ENCODE assay signal across 8 mouse cellular contexts in genomic region chr14:55536116-55536745, GRCm38 (mm10). TPM values are rescaled to one million over a fixed set of nuclear protein-coding genes. Genes with fewer than 3 reads are reported as not detected.
DNase-seq lines count a peak whose midpoint lies in the region; ATAC-seq and TF ChIP-seq lines count a peak whose summit lies in the region.
"Had no signal": no experiment of that assay in that cellular context is flagged by ENCODE, and none has a peak within 500 bp of the region (broad histone marks: within the 10 kb centered on the region; RNA-seq: fewer than 3 reads in every experiment).

No protein-coding gene starts in this region.

- H3K36me3 ChIP-seq in kidney, embryonic 15.5 days = no peaks in the 10 kb centered on the region
- no peaks in the 10 kb centered on the region for H3K36me3 ChIP-seq in C2C12 (ENCODE audit: control insufficient read depth, insufficient read depth)
- no peaks in the 10 kb centered on the region for H3K36me3 ChIP-seq in embryonic facial prominence, embryonic 14.5 days (ENCODE audit: control insufficient read depth, insufficient read depth, low read length)

- H3K4me1 ChIP-seq in kidney, embryonic 15.5 days = peaks cover 13% of the 10 kb centered on the region
- peaks cover 3% of the 10 kb centered on the region for H3K4me1 ChIP-seq in embryonic facial prominence, embryonic 14.5 days (ENCODE audit: control insufficient read depth, insufficient read depth, low read length)

- WGBS in kidney, embryonic 15.5 days = 54% methylated on average over 6 of the region's 6 CpGs
- 52% methylated on average over 6 of the region's 6 CpGs for WGBS in embryonic facial prominence, embryonic 14.5 days

- H3K4me3 ChIP-seq in kidney, embryonic 15.5 days (replicated peaks) = no peak overlapping the region
- no peak overlapping the region for H3K4me3 ChIP-seq in C2C12 (ENCODE audit: insufficient read depth, poor library complexity, severe bottlenecking)
- H3K4me3 ChIP-seq in embryonic facial prominence, embryonic 14.5 days (ENCODE audit: low read depth, low read length) = no peak overlapping the region

- H3K79me3 ChIP-seq in C2C12 (ENCODE audit: low read depth) = no peaks in the 10 kb centered on the region

- no peak overlapping the region for H3ac ChIP-seq in C2C12 (ENCODE audit: control insufficient read depth, insufficient read length, low read depth)

- H3K27ac ChIP-seq in kidney, embryonic 15.5 days = no peak overlapping the region
- H3K27ac ChIP-seq in embryonic facial prominence, embryonic 14.5 days (replicated peaks; ENCODE audit: low read depth, low read length) = no peak overlapping the region

- peak; percentile 72 for TF ChIP-seq CTCF in C2C12 (IDR thresholded peaks at IDR 0.05; ENCODE audit: control insufficient read depth, insufficient read depth, insufficient read length)

- H3K9ac ChIP-seq in kidney, embryonic 15.5 days = no peak overlapping the region
- no peak overlapping the region for H3K9ac ChIP-seq in embryonic facial prominence, embryonic 14.5 days (ENCODE audit: low read depth, low read length)

- peak; percentile 54 for DNase-seq in kidney, adult 18-20 months
- peak; percentile 71 for DNase-seq in ES-CJ7 (ENCODE audit: low read depth, low spot score)
- DNase-seq in embryonic facial prominence, embryonic 14.5 days (ENCODE audit: low spot score) = peak; percentile 11

- no peaks in the 10 kb centered on the region for H3K27me3 ChIP-seq in kidney, embryonic 15.5 days
- peaks cover 16% of the 10 kb centered on the region for H3K27me3 ChIP-seq in C2C12 (ENCODE audit: control insufficient read depth, insufficient read depth, insufficient read length)
- H3K27me3 ChIP-seq in embryonic facial prominence, embryonic 14.5 days (replicated peaks; ENCODE audit: control insufficient read depth, insufficient read depth, low read length) = 0 out of 2 replicates have a peak, but pooled peaks cover 3% of the 10 kb centered on the region

- no peaks in the 10 kb centered on the region for H3K9me3 ChIP-seq in kidney, embryonic 15.5 days (replicated peaks)
- H3K9me3 ChIP-seq in embryonic facial prominence, embryonic 14.5 days (ENCODE audit: control insufficient read depth, low read length) = no peaks in the 10 kb centered on the region

- no peak for ATAC-seq in kidney, embryonic 15.5 days (replicated peaks; ENCODE audit: low FRiP score)
- no peak for ATAC-seq in embryonic facial prominence, embryonic 14.5 days (ENCODE audit: low read depth)
- ATAC-seq in megakaryocyte-erythroid progenitor cell, adult 5-6 weeks (replicated peaks; ENCODE audit: low FRiP score, low TSS enrichment, poor library complexity, severe bottlenecking) = 0 out of 2 replicates have a peak, but pooled peaks have one; percentile 28
- ATAC-seq in inflammation-experienced regulatory T-cells, adult 6 months = no peak

- peaks cover 8% of the 10 kb centered on the region for H3K79me2 ChIP-seq in C2C12 (ENCODE audit: control insufficient read depth, insufficient read depth)

- H3K4me2 ChIP-seq in kidney, embryonic 15.5 days = no peak overlapping the region
- no peak overlapping the region for H3K4me2 ChIP-seq in embryonic facial prominence, embryonic 14.5 days (ENCODE audit: low read depth, low read length)

TF ChIP-seq in C2C12, 6 proteins besides CTCF, POLR2A, EP300 and RAD21:
- TF ChIP-seq MYOG (IDR thresholded peaks at IDR 0.05; ENCODE audit: control insufficient read depth, extremely low read depth, insufficient read length) (no peak), USF1 (IDR thresholded peaks at IDR 0.05; ENCODE audit: low read depth) (no peak), FOSL1 (IDR thresholded peaks at IDR 0.05; ENCODE audit: insufficient read depth, low read length, poor library complexity, severe bottlenecking) (no peak), MAX (IDR thresholded peaks at IDR 0.05) (no peak), CEBPB (IDR thresholded peaks at IDR 0.05; ENCODE audit: low read depth) (no peak), MYOD1 (IDR thresholded peaks at IDR 0.05; ENCODE audit: control insufficient read depth, insufficient read length, low read depth) (no peak)

RNA-seq across cellular contexts. Expression of gene Pck2, which starts 3.8 kb away (rescaled TPM):
- 50.5 and 55.4 TPM in 2 replicates for polyA plus RNA-seq in kidney, embryonic 15.5 days (2015; fragmentation: Nextera tagmentation; extraction: Ambion mirVana)
- polyA plus RNA-seq in C2C12 (2012; fragmentation: generic; extraction: Trizol) = 87.9 TPM
- 28.1 and 32.7 TPM in 2 replicates for polyA plus RNA-seq in embryonic facial prominence, embryonic 14.5 days (2014; fragmentation: Nextera tagmentation; extraction: Ambion mirVana)
- total RNA-seq in megakaryocyte-erythroid progenitor cell, adult 5-6 weeks (2014; fragmentation: Nextera tagmentation) = 66.0 and 88.0 TPM in 2 replicates
- total RNA-seq in megakaryocyte-erythroid progenitor cell, adult 5-6 weeks (2017) = 48.7 and 55.6 TPM in 2 replicates
- 10 to 100 TPM; 31.9 to 37.5 (median 35.9) TPM for polyA plus RNA-seq in inflammation-experienced regulatory T-cells, adult 6 months (2017; shearing (Covaris generic))

RNA-seq across cellular contexts. Expression of gene Nrl, which starts 11.4 kb away (rescaled TPM):
- polyA plus RNA-seq in kidney, embryonic 15.5 days (2015; fragmentation: Nextera tagmentation; extraction: Ambion mirVana) = not detected in 2 replicates
- not detected for polyA plus RNA-seq in C2C12 (2012; fragmentation: generic; extraction: Trizol)
- polyA plus RNA-seq in embryonic facial prominence, embryonic 14.5 days (2014; fragmentation: Nextera tagmentation; extraction: Ambion mirVana) = not detected in 2 replicates
- not detected in 2 replicates for total RNA-seq in megakaryocyte-erythroid progenitor cell, adult 5-6 weeks (2014; fragmentation: Nextera tagmentation)
- total RNA-seq in megakaryocyte-erythroid progenitor cell, adult 5-6 weeks (2017) = not detected in 2 replicates
- under 1 TPM in 1 of 3 experiments, not detected in 2; 0.08 TPM for polyA plus RNA-seq in inflammation-experienced regulatory T-cells, adult 6 months (2017; shearing (Covaris generic))
- polyA plus RNA-seq: liver, embryonic 16.5 days had no signal

RNA-seq across cellular contexts. Expression of gene Dcaf11, which starts 23.6 kb away (rescaled TPM):
- 89.2 and 93.0 TPM in 2 replicates for polyA plus RNA-seq in kidney, embryonic 15.5 days (2015; fragmentation: Nextera tagmentation; extraction: Ambion mirVana)
- 15.8 TPM for polyA plus RNA-seq in C2C12 (2012; fragmentation: generic; extraction: Trizol)
- polyA plus RNA-seq in embryonic facial prominence, embryonic 14.5 days (2014; fragmentation: Nextera tagmentation; extraction: Ambion mirVana) = 55.1 and 57.7 TPM in 2 replicates
- total RNA-seq in megakaryocyte-erythroid progenitor cell, adult 5-6 weeks (2014; fragmentation: Nextera tagmentation) = 41.6 and 45.9 TPM in 2 replicates
- total RNA-seq in megakaryocyte-erythroid progenitor cell, adult 5-6 weeks (2017) = 48.3 and 115 TPM in 2 replicates
- 100 to 1,000 TPM in 1 of 3 experiments, 10 to 100 TPM in 2; 73.9 to 107 (median 81.0) TPM for polyA plus RNA-seq in inflammation-experienced regulatory T-cells, adult 6 months (2017; shearing (Covaris generic))

RNA-seq across cellular contexts. Expression of gene A730061H03Rik, which starts 24.0 kb away (rescaled TPM):
- polyA plus RNA-seq in kidney, embryonic 15.5 days (2015; fragmentation: Nextera tagmentation; extraction: Ambion mirVana) = 1.6 TPM in 2 replicates
- 0.16 TPM for polyA plus RNA-seq in C2C12 (2012; fragmentation: generic; extraction: Trizol)
- 1.1 and 1.2 TPM in 2 replicates for polyA plus RNA-seq in embryonic facial prominence, embryonic 14.5 days (2014; fragmentation: Nextera tagmentation; extraction: Ambion mirVana)
- 2.7 TPM in 1 of 2 replicates, not detected in the other for total RNA-seq in megakaryocyte-erythroid progenitor cell, adult 5-6 weeks (2014; fragmentation: Nextera tagmentation)
- 14.8 TPM in 1 of 2 replicates, not detected in the other for total RNA-seq in megakaryocyte-erythroid progenitor cell, adult 5-6 weeks (2017)
- 1 to 10 TPM; 1.4 to 3.2 (median 3.2) TPM for polyA plus RNA-seq in inflammation-experienced regulatory T-cells, adult 6 months (2017; shearing (Covaris generic))

RNA-seq across cellular contexts. Expression of gene Cpne6, which starts 26.0 kb away (rescaled TPM):
- polyA plus RNA-seq in kidney, embryonic 15.5 days (2015; fragmentation: Nextera tagmentation; extraction: Ambion mirVana) = 0.24 and 0.26 TPM in 2 replicates
- polyA plus RNA-seq in C2C12 (2012; fragmentation: generic; extraction: Trizol) = not detected
- polyA plus RNA-seq in embryonic facial prominence, embryonic 14.5 days (2014; fragmentation: Nextera tagmentation; extraction: Ambion mirVana) = 3.7 and 5.2 TPM in 2 replicates
- not detected in 2 replicates for total RNA-seq in megakaryocyte-erythroid progenitor cell, adult 5-6 weeks (2014; fragmentation: Nextera tagmentation)
- not detected in 2 replicates for total RNA-seq in megakaryocyte-erythroid progenitor cell, adult 5-6 weeks (2017)
- not detected for polyA plus RNA-seq in inflammation-experienced regulatory T-cells, adult 6 months (2017; shearing (Covaris generic))
- polyA plus RNA-seq: liver, embryonic 16.5 days had no signal

Comparison
In these comparisons a context has a peak if more than half of its experiments do, and no peak if none do; other contexts are left out.
1. DNase-seq: peak in every context shown above with its lines; median percentile 71 in ES-CJ7; 54 in kidney, adult 18-20 months; 11 in embryonic facial prominence, embryonic 14.5 days.